19 mouse cellular contexts compared by ENCODE assay signal in the genomic region with DNA sequence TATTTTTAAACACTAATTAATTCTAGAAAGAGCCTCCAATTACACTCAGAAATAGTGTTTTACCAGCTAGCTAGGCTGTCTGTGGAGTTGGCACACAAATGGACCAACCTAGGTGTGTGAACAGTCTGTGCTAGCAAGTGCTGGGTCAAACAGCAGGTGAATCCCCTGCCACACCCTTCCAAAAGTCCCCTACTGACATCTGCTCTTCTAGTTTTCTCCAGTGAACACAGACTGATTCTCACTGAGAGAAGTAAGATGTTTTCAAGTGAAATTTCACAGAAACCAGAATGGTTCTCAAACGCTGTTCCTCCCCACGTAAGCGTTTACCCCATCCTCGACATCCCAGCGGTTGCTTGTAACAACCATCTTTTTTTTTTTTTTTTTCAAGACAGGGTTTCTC. TPM values are rescaled to one million over a fixed set of nuclear protein-coding genes. Genes with fewer than 3 reads are reported as not detected.
DNase-seq lines count a peak whose midpoint lies in the region; TF ChIP-seq lines count a peak whose summit lies in the region.
"Had no signal": no experiment of that assay in that cellular context is flagged by ENCODE, and none has a peak within 500 bp of the region (broad histone marks: within the 10 kb centered on the region; RNA-seq: fewer than 3 reads in every experiment).

No protein-coding gene starts in this region.

- H3K9ac ChIP-seq in CH12.LX (ENCODE audit: insufficient read depth, low read depth): no peak overlapping the region
- H3K9ac ChIP-seq: embryonic facial prominence, embryonic 12.5 days; forebrain, embryonic 15.5 days; heart, embryonic 15.5 days; hindbrain, embryonic 12.5 days had no signal

- no peaks in the 10 kb centered on the region for H3K36me3 ChIP-seq in spleen, adult 2 months (ENCODE audit: control insufficient read depth, insufficient read depth, low read length)
- H3K36me3 ChIP-seq in CH12.LX (replicated peaks in 1 of 2; ENCODE audit: control insufficient read depth in 1 of 2, insufficient read depth in 1 of 2, low read length in 1 of 2): no peaks in the 10 kb centered on the region
- no peaks in the 10 kb centered on the region for H3K36me3 ChIP-seq in splenic B cell, adult 2 months (ENCODE audit: control insufficient read depth, insufficient read depth, low read length, poor library complexity, severe bottlenecking)
- H3K36me3 ChIP-seq: embryonic facial prominence, embryonic 12.5 days; forebrain, embryonic 15.5 days; G1E; heart, embryonic 15.5 days; hindbrain, embryonic 12.5 days had no signal

- no peak; the same call in 1 of the 2 replicates for TF ChIP-seq EP300 in CH12.LX (IDR thresholded peaks at IDR 0.05; ENCODE audit: low read length)

- no peak; the same call in 1 of the 2 replicates for TF ChIP-seq POLR2A in spleen, adult 2 months (IDR thresholded peaks at IDR 0.05; ENCODE audit: low read depth, low read length)
- no peak for TF ChIP-seq POLR2A in CH12.LX (IDR thresholded peaks at IDR 0.05; ENCODE audit: low read depth, low read length)
- TF ChIP-seq POLR2A in bone marrow macrophage, adult 2 months (IDR thresholded peaks at IDR 0.05; ENCODE audit: borderline replicate concordance, low read depth, low read length): no peak

- peaks cover 42% of the 10 kb centered on the region; the same call in 1 of the 2 replicates for H3K4me1 ChIP-seq in spleen, adult 2 months (ENCODE audit: control insufficient read depth, insufficient read depth, insufficient read length)
- peaks cover 2 to 69% of the 10 kb centered on the region in 2 experiments; a peak in 2 of 4 replicates for H3K4me1 ChIP-seq in CH12.LX (ENCODE audit: control insufficient read depth in 1 of 2, insufficient read depth in 2 of 2)
- H3K4me1 ChIP-seq in bone marrow macrophage, adult 2 months (ENCODE audit: control insufficient read depth, insufficient read depth, low read length): peaks cover 32% of the 10 kb centered on the region

- no peak for TF ChIP-seq CTCF in spleen, adult 2 months (IDR thresholded peaks at IDR 0.05; ENCODE audit: extremely low read depth, insufficient read depth, insufficient read length, insufficient replicate concordance)
- TF ChIP-seq CTCF in CH12.LX (conservative IDR thresholded peaks at IDR 0.05 in 1 of 2, IDR thresholded peaks at IDR 0.05 in 1 of 2; ENCODE audit: low read depth in 2 of 2, low read length in 2 of 2): no peak
- TF ChIP-seq CTCF in bone marrow macrophage, adult 2 months (IDR thresholded peaks at IDR 0.05; ENCODE audit: low read depth, low read length): no peak

- H3K79me2 ChIP-seq in CH12.LX (replicated peaks; ENCODE audit: control insufficient read depth, extremely low read depth, insufficient read depth, poor library complexity, severe bottlenecking): no peaks in the 10 kb centered on the region

- no peak overlapping the region for H3K4me3 ChIP-seq in spleen, adult 2 months (ENCODE audit: extremely low read depth, insufficient read depth, insufficient read length)
- no peak overlapping the region for H3K4me3 ChIP-seq in CH12.LX (replicated peaks in 1 of 3; ENCODE audit: low read depth in 2 of 3, low read length in 2 of 3, poor library complexity in 1 of 3)
- no peak overlapping the region for H3K4me3 ChIP-seq in bone marrow macrophage, adult 2 months (ENCODE audit: insufficient read depth, low read length)
- H3K4me3 ChIP-seq: embryonic facial prominence, embryonic 12.5 days; forebrain, embryonic 15.5 days; heart, adult 2 months; heart, embryonic 15.5 days; hindbrain, embryonic 12.5 days had no signal

- no peak overlapping the region for H3K4me2 ChIP-seq in CH12.LX (ENCODE audit: insufficient read depth, low read depth, poor library complexity, severe bottlenecking)
- H3K4me2 ChIP-seq: embryonic facial prominence, embryonic 12.5 days; forebrain, embryonic 15.5 days; heart, embryonic 11.5 days; heart, embryonic 15.5 days; hindbrain, embryonic 12.5 days had no signal

- no peak for TF ChIP-seq RAD21 in CH12.LX (IDR thresholded peaks at IDR 0.05; ENCODE audit: low read depth, low read length)

- in situ Hi-C loops in CH12.LX (cut with MboI; ENCODE audit: low pct_ligation_motif_present, low pct_unique_long_range_greater_than_20kb, low sequenced_read_pairs): no loop called here

- peak; percentile 45 to 50 for DNase-seq in spleen, adult 2 months (ENCODE audit: low read depth in 1 of 2, low spot score in 2 of 2)
- DNase-seq in spleen, postnatal 10 days (ENCODE audit: low spot score in 2 of 2): no peak
- DNase-seq in CH12.LX (ENCODE audit: extremely low read depth): peak; percentile 52
- DNase-seq in splenic B cell, adult 2 months (ENCODE audit: low read depth, low spot score): peak; percentile 79
- DNase-seq in gastrocnemius, postnatal 25 days: no peak
- DNase-seq in adrenal gland, adult 2 months: no peak
- DNase-seq: adrenal gland, postnatal 14 days; cerebellum, adult 8-10 months; cerebellum, postnatal 14 days; gastrocnemius, postnatal 10 days; kidney, adult 18-20 months had no signal

- peaks cover 12% of the 10 kb centered on the region for H3K9me3 ChIP-seq in CH12.LX (replicated peaks; ENCODE audit: low read length)
- H3K9me3 ChIP-seq: forebrain, embryonic 15.5 days; heart, embryonic 15.5 days; hindbrain, embryonic 12.5 days had no signal

- H3K27me3 ChIP-seq in spleen, adult 2 months (ENCODE audit: control insufficient read depth, insufficient read depth, low read length): no peaks in the 10 kb centered on the region
- no peaks in the 10 kb centered on the region for H3K27me3 ChIP-seq in CH12.LX (replicated peaks)
- no peaks in the 10 kb centered on the region for H3K27me3 ChIP-seq in splenic B cell, adult 2 months (ENCODE audit: control insufficient read depth, insufficient read depth, low read length, poor library complexity, severe bottlenecking)
- H3K27me3 ChIP-seq: embryonic facial prominence, embryonic 12.5 days; forebrain, embryonic 15.5 days; heart, embryonic 15.5 days; hindbrain, embryonic 12.5 days had no signal

- H3K27ac ChIP-seq in spleen, adult 2 months (ENCODE audit: insufficient read depth, low read length): peak overlapping the region; percentile 89
- no peak overlapping the region for H3K27ac ChIP-seq in CH12.LX (ENCODE audit: insufficient read depth, low read depth)
- peak overlapping the region; percentile 65 for H3K27ac ChIP-seq in bone marrow macrophage, adult 2 months (ENCODE audit: insufficient read depth, low read depth, low read length)
- H3K27ac ChIP-seq: embryonic facial prominence, embryonic 12.5 days; forebrain, embryonic 15.5 days; heart, adult 2 months; heart, embryonic 15.5 days; hindbrain, embryonic 12.5 days had no signal

- 73% methylated on average over 5 of the region's 5 CpGs for WGBS in spleen, adult 2 months

- dilution Hi-C loops in CH12.LX (cut with MboI; ENCODE audit: extremely low pct_ligation_motif_present, extremely low pct_unique_long_range_greater_than_20kb, low sequenced_read_pairs): no loop called here

TF ChIP-seq in CH12.LX, 34 proteins besides CTCF, POLR2A, EP300 and RAD21:
- 0 out of 2 replicates have a peak, but pooled peaks have one; percentile 11 for TF ChIP-seq MAX (IDR thresholded peaks at IDR 0.05; ENCODE audit: low read length)
- TF ChIP-seq JUND (conservative IDR thresholded peaks at IDR 0.05; ENCODE audit: low read depth, low read length): no peak
- no peak for TF ChIP-seq KAT2A (IDR thresholded peaks at IDR 0.05; ENCODE audit: insufficient replicate concordance, low read length)

RNA-seq across cellular contexts. Expression of a gene that starts 25.7 kb away (rescaled TPM):
- 39.2 and 133 TPM in 2 replicates for polyA plus RNA-seq in spleen, adult 2 months (2012; rRNA removed)
- total RNA-seq in CH12.LX (2012; rRNA removed) (10.9 and 11.3 TPM in 2 replicates), CH12.LX (2014; rRNA removed) (5.3 and 5.6 TPM in 2 replicates)
- 20.3 and 23.4 TPM in 2 replicates for polyA plus RNA-seq in CH12.LX (2012; ENCODE audit: insufficient read length, low read depth)
- 16.2 and 18.2 TPM in 2 replicates for polyA plus RNA-seq in bone marrow macrophage, adult 2 months (2012; ENCODE audit: insufficient read depth, insufficient read length, missing spikeins)
- 10 to 100 TPM; 10.5 to 12.1 TPM for total RNA-seq in gastrocnemius, postnatal 25 days (2021)
- total RNA-seq in adrenal gland, adult 2 months (2021): 10 to 100 TPM; 19.7 to 24.6 TPM
- polyA plus RNA-seq in adrenal gland, adult 2 months (2012; rRNA removed): 17.2 and 18.2 TPM in 2 replicates

Comparison
In these comparisons a context has a peak if more than half of its experiments do, and no peak if none do; other contexts are left out.
1. DNase-seq: peak in spleen, adult 2 months (2 of 2), CH12.LX (single experiment) and splenic B cell, adult 2 months (single experiment); none in spleen, postnatal 10 days (0 of 2), gastrocnemius, postnatal 25 days (single experiment) and adrenal gland, adult 2 months (single experiment).